Mouse (Mus musculus): Measurements from ENCODE around the gene Iqsec1.

Gene Iqsec1

GRCm38 (mm10) chr6:90988648-90989317 lies at the start of gene Iqsec1:
Iqsec1 (minus strand) TSS chr6:90988685.
- peak; percentile 63 to 65 for DNase-seq (ENCODE audit: low spot score in 2 of 2)

- no peak for DNase-seq (ENCODE audit: low spot score in 2 of 2)
These were observed 39.8 kb upstream of the Iqsec1 start for GRCm38 (mm10) chr6:91028256-91028655.

GRCm38 (mm10) chr6:91020810-91021209 lies 32.3 kb upstream of the Iqsec1 start:
- DNase-seq (ENCODE audit: low spot score in 2 of 2) = no peak

- no peak for DNase-seq (ENCODE audit: low spot score in 2 of 2)
These were observed 28.2 kb upstream of the Iqsec1 start for GRCm38 (mm10) chr6:91016600-91017230.

- no peak for DNase-seq (ENCODE audit: low spot score in 2 of 2)
These were observed 25.9 kb upstream of the Iqsec1 start for GRCm38 (mm10) chr6:91014198-91014958.

- DNase-seq (ENCODE audit: low spot score in 2 of 2) = no peak
These were observed 24.0 kb upstream of the Iqsec1 start for GRCm38 (mm10) chr6:91012458-91012857.

- DNase-seq (ENCODE audit: low spot score in 2 of 2) = no peak
These were observed 23.1 kb upstream of the Iqsec1 start for GRCm38 (mm10) chr6:91011568-91011967.

GRCm38 (mm10) chr6:91008284-91008830 lies 19.9 kb upstream of the Iqsec1 start:
- no peak for DNase-seq (ENCODE audit: low spot score in 2 of 2)

GRCm38 (mm10) chr6:91007207-91007606 lies 18.7 kb upstream of the Iqsec1 start:
- no peak for DNase-seq (ENCODE audit: low spot score in 2 of 2)

GRCm38 (mm10) chr6:91004157-91004556 lies 15.7 kb upstream of the Iqsec1 start:
- no peak for DNase-seq (ENCODE audit: low spot score in 2 of 2)

GRCm38 (mm10) chr6:91003310-91003995 lies 15.0 kb upstream of the Iqsec1 start:
- no peak for DNase-seq (ENCODE audit: low spot score in 2 of 2)

GRCm38 (mm10) chr6:91001566-91001965 lies 13.1 kb upstream of the Iqsec1 start:
- DNase-seq (ENCODE audit: low spot score in 2 of 2) = no peak

GRCm38 (mm10) chr6:91000819-91001525 lies 12.5 kb upstream of the Iqsec1 start:
- DNase-seq (ENCODE audit: low spot score in 2 of 2) = no peak

GRCm38 (mm10) chr6:90999176-90999575 lies 10.7 kb upstream of the Iqsec1 start:
- DNase-seq (ENCODE audit: low spot score in 2 of 2) = no peak

- DNase-seq (ENCODE audit: low spot score in 2 of 2) = no peak
These were observed 8.5 kb upstream of the Iqsec1 start for GRCm38 (mm10) chr6:90997025-90997424.

GRCm38 (mm10) chr6:90996181-90996580 lies 7.7 kb upstream of the Iqsec1 start:
- DNase-seq (ENCODE audit: low spot score in 2 of 2) = no peak

GRCm38 (mm10) chr6:90988299-90988625 lies 223 bp downstream of the Iqsec1 start:
- no peak for DNase-seq (ENCODE audit: low spot score in 2 of 2)

GRCm38 (mm10) chr6:90987561-90988298 lies 755 bp downstream of the Iqsec1 start:
- DNase-seq (ENCODE audit: low spot score in 2 of 2) = no peak

GRCm38 (mm10) chr6:90984101-90984500 lies 4.4 kb downstream of the Iqsec1 start:
- no peak for DNase-seq (ENCODE audit: low spot score in 2 of 2)

GRCm38 (mm10) chr6:90974279-90974678 lies 14.2 kb downstream of the Iqsec1 start:
- no peak for DNase-seq (ENCODE audit: low spot score in 2 of 2)
